Mouse (Mus musculus) heart, embryonic 14.5 days (tissue): ENCODE results near the gene Golt1b. TPM values are rescaled to one million over a fixed set of nuclear protein-coding genes. Genes with fewer than 3 reads are reported as not detected.

Source experiments
- polyA plus RNA-seq: library from polyadenylated mRNA; unstranded; fragments of >200 nt; fragmentation: Nextera tagmentation; extraction: Ambion mirVana; gene quantifications from 2 replicates; pipeline ENCODE4 v1.2.1, GENCODE M21; 2014

Gene Golt1b
- polyA plus RNA-seq, 1 experiment from 2014 or later: 73.1 TPM

Other genes with a start within 250 kb of the Golt1b start
- gene Slco1a6, start 178.7 kb upstream of the Golt1b start, polyA plus RNA-seq: not detected in 2 replicates
- gene Iapp, start 88.8 kb upstream of the Golt1b start, polyA plus RNA-seq: not detected in 2 replicates
- not detected in 2 replicates for gene Slco1a5, start 64.2 kb upstream of the Golt1b start, polyA plus RNA-seq
- 14.3 TPM in 2 replicates for gene Pyroxd1, start 41.6 kb upstream of the Golt1b start, polyA plus RNA-seq
- 18.1 and 18.5 TPM in 2 replicates for gene Recql, start 134 bp upstream of the Golt1b start, polyA plus RNA-seq
- 0.42 TPM in 1 of 2 replicates, not detected in the other for gene Spx, start 26.2 kb downstream of the Golt1b start, polyA plus RNA-seq
- gene Gys2, start 85.9 kb downstream of the Golt1b start, polyA plus RNA-seq: not detected in 2 replicates
- 1,520 and 1,540 TPM in 2 replicates for gene Ldhb, start 120.7 kb downstream of the Golt1b start, polyA plus RNA-seq
- gene Kcnj8, start 184.4 kb downstream of the Golt1b start, polyA plus RNA-seq: 14.5 and 16.5 TPM in 2 replicates